Mouse (Mus musculus): ENCODE data around the gene Fem1a. TPM values are rescaled to one million over a fixed set of nuclear protein-coding genes. Genes with fewer than 3 reads are reported as not detected.

The Fem1a gene
- polyA plus RNA-seq, 1 experiment, result 31.0 TPM

- TF ChIP-seq POLR2A (IDR thresholded peaks at IDR 0.05; ENCODE audit: borderline replicate concordance, extremely low read depth, insufficient read depth, insufficient read length, poor library complexity, severe bottlenecking), result no peak
- TF ChIP-seq CTCF (IDR thresholded peaks at IDR 0.05; ENCODE audit: borderline replicate concordance, extremely low read depth, insufficient read depth, insufficient read length), result no peak
- no peak for DNase-seq (ENCODE audit: low read depth)
Observed at GRCm38 (mm10) chr17:56309191-56309945, 52.8 kb downstream of the Fem1a start.

Other genes with a start within 250 kb of the Fem1a start
- 90.3 and 121 TPM in 2 replicates for gene Sh3gl1, start 220.2 kb upstream of the Fem1a start, polyA plus RNA-seq (2012; rRNA removed)
- gene Chaf1a, start 216.4 kb upstream of the Fem1a start, polyA plus RNA-seq (2012; rRNA removed), result 9.7 and 11.3 TPM in 2 replicates
- gene Ubxn6, start 181.8 kb upstream of the Fem1a start, polyA plus RNA-seq (2012; rRNA removed), result 110 and 135 TPM in 2 replicates
- 119 and 129 TPM in 2 replicates for gene Hdgfl2, start 177.2 kb upstream of the Fem1a start, polyA plus RNA-seq (2012; rRNA removed)
- 0.11 and 0.16 TPM in 2 replicates for gene Plin4, start 147.0 kb upstream of the Fem1a start, polyA plus RNA-seq (2012; rRNA removed)
- gene Plin5, start 139.2 kb upstream of the Fem1a start, polyA plus RNA-seq (2012; rRNA removed), result 0.43 and 0.67 TPM in 2 replicates
- 0.06 and 0.18 TPM in 2 replicates for gene Lrg1, start 134.8 kb upstream of the Fem1a start, polyA plus RNA-seq (2012; rRNA removed)
- gene Sema6b, start 116.5 kb upstream of the Fem1a start, polyA plus RNA-seq (2012; rRNA removed), result 35.0 and 48.5 TPM in 2 replicates
- gene Tnfaip8l1, start 94.3 kb upstream of the Fem1a start, polyA plus RNA-seq (2012; rRNA removed), result 9.8 TPM in 2 replicates
- gene Mydgf, start 72.9 kb upstream of the Fem1a start, polyA plus RNA-seq (2012; rRNA removed), result 49.8 and 54.7 TPM in 2 replicates
- gene Dpp9, start 37.9 kb upstream of the Fem1a start, polyA plus RNA-seq (2012; rRNA removed), result 53.3 and 54.4 TPM in 2 replicates
- gene Ticam1, start 20.0 kb downstream of the Fem1a start, polyA plus RNA-seq (2012; rRNA removed), result 3.4 and 3.7 TPM in 2 replicates
- gene Plin3, start 36.1 kb downstream of the Fem1a start, polyA plus RNA-seq (2012; rRNA removed), result 6.4 and 8.3 TPM in 2 replicates
- not detected in 2 replicates for gene Arrdc5, start 43.5 kb downstream of the Fem1a start, polyA plus RNA-seq (2012; rRNA removed)
- gene Uhrf1, start 46.5 kb downstream of the Fem1a start, polyA plus RNA-seq (2012; rRNA removed), result 39.8 and 50.9 TPM in 2 replicates
- 64.6 and 86.5 TPM in 2 replicates for gene Kdm4b, start 69.3 kb downstream of the Fem1a start, polyA plus RNA-seq (2012; rRNA removed)
- 1,311 and 1,669 TPM in 2 replicates for gene Ptprs, start 219.7 kb downstream of the Fem1a start, polyA plus RNA-seq (2012; rRNA removed)

Data from brain, embryonic 14.5 days (tissue).